Mouse (Mus musculus): Measurements from ENCODE around the gene Cd2bp2. TPM values are rescaled to one million over a fixed set of nuclear protein-coding genes. Genes with fewer than 3 reads are reported as not detected.

Cd2bp2 gene
- total RNA-seq, 2 experiments from 2014 or later, result 93.9 to 95.1 TPM

Other genes starting within 250 kb of the Cd2bp2 start
- 10 to 100 TPM; 34.1 to 35.4 TPM for gene Asphd1, start 246.5 kb downstream of the Cd2bp2 start, total RNA-seq (2021)
- 100 to 1,000 TPM; 427 to 447 TPM for gene Sez6l2, start 245.5 kb downstream of the Cd2bp2 start, total RNA-seq (2021)
- 100 to 1,000 TPM; 159 to 164 TPM for gene Cdipt, start 220.1 kb downstream of the Cd2bp2 start, total RNA-seq (2021)
- under 1 TPM in 1 of 2 experiments, not detected in 1; 0.35 TPM for gene Cdiptos, start 220.0 kb downstream of the Cd2bp2 start, total RNA-seq (2021)
- 1 to 10 TPM; 7.2 to 8.4 TPM for gene Mvp, start 181.4 kb downstream of the Cd2bp2 start, total RNA-seq (2021)
- under 1 TPM in 1 of 2 experiments, not detected in 1; 0.90 TPM for gene Pagr1b, start 179.6 kb downstream of the Cd2bp2 start, total RNA-seq (2021)
- 10 to 100 TPM; 10.4 to 16.2 TPM for gene Pagr1a, start 178.7 kb downstream of the Cd2bp2 start, total RNA-seq (2021)
- 10 to 100 TPM; 68.6 to 82.2 TPM for gene Gm42742, start 175.0 kb downstream of the Cd2bp2 start, total RNA-seq (2021)
- gene Prrt2, start 174.8 kb downstream of the Cd2bp2 start, total RNA-seq (2021), result 100 to 1,000 TPM; 229 to 233 TPM
- 100 to 1,000 TPM; 258 to 261 TPM for gene Maz, start 169.0 kb downstream of the Cd2bp2 start, total RNA-seq (2021)
- 1 to 10 TPM; 6.9 to 7.3 TPM for gene Kif22, start 153.6 kb downstream of the Cd2bp2 start, total RNA-seq (2021)
- gene Zg16, start 108.7 kb downstream of the Cd2bp2 start, total RNA-seq (2021), result not detected
- 1 to 10 TPM in 1 of 2 experiments, under 1 TPM in 1; 0.92 to 1.1 TPM for gene AI467606, start 104.7 kb downstream of the Cd2bp2 start, total RNA-seq (2021)
- under 1 TPM; 0.32 to 0.66 TPM for gene Qprt, start 73.8 kb downstream of the Cd2bp2 start, total RNA-seq (2021)
- gene Spn, start 58.2 kb downstream of the Cd2bp2 start, total RNA-seq (2021), result under 1 TPM; 0.50 to 0.73 TPM
- 100 to 1,000 TPM; 107 to 108 TPM for gene Tbc1d10b, start 12.4 kb upstream of the Cd2bp2 start, total RNA-seq (2021)
- gene Mylpf, start 12.8 kb upstream of the Cd2bp2 start, total RNA-seq (2021), result 1 to 10 TPM in 1 of 2 experiments, not detected in 1; 1.1 TPM
- 10 to 100 TPM; 21.0 TPM for gene Zfp553, start 37.0 kb upstream of the Cd2bp2 start, total RNA-seq (2021)
- gene Sept1, start 37.1 kb upstream of the Cd2bp2 start, total RNA-seq (2021), result 1 to 10 TPM; 5.2 to 5.4 TPM
- gene Zfp771, start 48.2 kb upstream of the Cd2bp2 start, total RNA-seq (2021), result 10 to 100 TPM; 69.3 to 74.9 TPM
- 10 to 100 TPM; 21.0 to 21.9 TPM for gene Dctpp1, start 64.7 kb upstream of the Cd2bp2 start, total RNA-seq (2021)
- 10 to 100 TPM; 36.1 to 37.2 TPM for gene Sephs2, start 78.0 kb upstream of the Cd2bp2 start, total RNA-seq (2021)
- under 1 TPM; 0.10 to 0.35 TPM for gene Itgal, start 100.2 kb upstream of the Cd2bp2 start, total RNA-seq (2021)
- 10 to 100 TPM; 10.2 to 11.4 TPM for gene Zfp768, start 149.5 kb upstream of the Cd2bp2 start, total RNA-seq (2021)
- 1 to 10 TPM; 6.4 to 7.4 TPM for gene Zfp747, start 180.0 kb upstream of the Cd2bp2 start, total RNA-seq (2021)
- gene 9130019O22Rik, start 191.1 kb upstream of the Cd2bp2 start, total RNA-seq (2021), result 1 to 10 TPM; 2.7 to 3.2 TPM
- 1 to 10 TPM; 6.8 to 7.0 TPM for gene E430018J23Rik, start 197.6 kb upstream of the Cd2bp2 start, total RNA-seq (2021)
- 1 to 10 TPM; 3.7 to 4.8 TPM for gene Zfp764, start 210.8 kb upstream of the Cd2bp2 start, total RNA-seq (2021)
- 10 to 100 TPM; 12.5 to 17.4 TPM for gene Zfp688, start 226.0 kb upstream of the Cd2bp2 start, total RNA-seq (2021)

Data from layer of hippocampus, postnatal 36 days (tissue).